Mouse (Mus musculus) kidney, postnatal 36 days (tissue): ENCODE results near the gene Capn9.

Experiments
- DNase-seq, 2 experiments: peaks; one replicate each; pipeline ENCODE4 v3.0.0; 2021 to 2022; ENCODE audit warnings: mixed read lengths in 2 of 2

Capn9 gene

GRCm38 (mm10) chr8:124572430-124572775 lies 3.5 kb upstream of the Capn9 start:
- DNase-seq, result peak; percentile 43 to 60

- peak; percentile 91 to 96 for DNase-seq
Observed at GRCm38 (mm10) chr8:124573552-124574340, 2.2 kb upstream of the Capn9 start.

GRCm38 (mm10) chr8:124576751-124577150 lies 840 bp downstream of the Capn9 start:
- DNase-seq, result no peak

GRCm38 (mm10) chr8:124585718-124586425 lies 10.0 kb downstream of the Capn9 start:
- peak; percentile 34 to 47 for DNase-seq

- DNase-seq, result no peak
Observed at GRCm38 (mm10) chr8:124586556-124586955, 10.6 kb downstream of the Capn9 start.

- DNase-seq, result no peak
Observed at GRCm38 (mm10) chr8:124589393-124589792, 13.5 kb downstream of the Capn9 start.

GRCm38 (mm10) chr8:124604066-124604465 lies 28.2 kb downstream of the Capn9 start:
- peak in 1 of 2 experiments; percentile 10 for DNase-seq

- peak; percentile 10 to 51 for DNase-seq
Observed at GRCm38 (mm10) chr8:124608239-124608971, 32.5 kb downstream of the Capn9 start.

GRCm38 (mm10) chr8:124608972-124609353 lies 33.1 kb downstream of the Capn9 start:
- no peak for DNase-seq

- DNase-seq, result no peak
Observed at GRCm38 (mm10) chr8:124614325-124614724, 38.4 kb downstream of the Capn9 start.

GRCm38 (mm10) chr8:124617266-124617869 lies 41.5 kb downstream of the Capn9 start:
- DNase-seq, result peak; percentile 65 to 84

- peak in 1 of 2 experiments; percentile 8 for DNase-seq
Observed at GRCm38 (mm10) chr8:124618252-124618651, 42.3 kb downstream of the Capn9 start.

GRCm38 (mm10) chr8:124621255-124621654 lies 45.3 kb downstream of the Capn9 start:
- DNase-seq, result no peak

GRCm38 (mm10) chr8:124626251-124626650 lies 50.3 kb downstream of the Capn9 start:
- no peak for DNase-seq

- no peak for DNase-seq
Observed at GRCm38 (mm10) chr8:124630489-124630888, 54.6 kb downstream of the Capn9 start.

- no peak for DNase-seq
Observed at GRCm38 (mm10) chr8:124630891-124631290, 55.0 kb downstream of the Capn9 start.

GRCm38 (mm10) chr8:124631966-124632365 lies 56.1 kb downstream of the Capn9 start:
- DNase-seq, result no peak

GRCm38 (mm10) chr8:124633001-124633703 lies 57.2 kb downstream of the Capn9 start:
- peak; percentile 61 to 68 for DNase-seq

GRCm38 (mm10) chr8:124634411-124635246 lies 58.7 kb downstream of the Capn9 start:
- peak in 1 of 2 experiments; percentile 69 for DNase-seq

- no peak for DNase-seq
Observed at GRCm38 (mm10) chr8:124635247-124635502, 59.3 kb downstream of the Capn9 start.

GRCm38 (mm10) chr8:124641599-124641998 lies 65.7 kb downstream of the Capn9 start:
- peak in 1 of 2 experiments; percentile 36 for DNase-seq
